Mouse (Mus musculus): Measurements from ENCODE around the gene 1810049J17Rik. TPM values are rescaled to one million over a fixed set of nuclear protein-coding genes. Genes with fewer than 3 reads are reported as not detected.

The 1810049J17Rik gene
- total RNA-seq, 2 experiments from 2014 or later = 0.65 to 1.2 TPM

- DNase-seq = no peak
- intact Hi-C loops (cut with DNase I) = no loop called here
Observed at GRCm38 (mm10) chr15:12349840-12350239, 28.1 kb upstream of the 1810049J17Rik start.

- intact Hi-C loops (cut with DNase I) = no loop called here
- no peak for DNase-seq
Observed at GRCm38 (mm10) chr15:12348950-12349349, 27.3 kb upstream of the 1810049J17Rik start.

- intact Hi-C loops (cut with DNase I) = no loop called here
- no peak for DNase-seq
Observed at GRCm38 (mm10) chr15:12346916-12347315, 25.2 kb upstream of the 1810049J17Rik start.

- intact Hi-C loops (cut with DNase I) = no loop called here
- no peak for DNase-seq
Observed at GRCm38 (mm10) chr15:12341401-12341758, 19.7 kb upstream of the 1810049J17Rik start.

- no peak for DNase-seq
- intact Hi-C loops (cut with DNase I) = no loop called here
Observed at GRCm38 (mm10) chr15:12340536-12341400, 19.1 kb upstream of the 1810049J17Rik start.

- DNase-seq = no peak
Observed at GRCm38 (mm10) chr15:12337779-12338137, 16.1 kb upstream of the 1810049J17Rik start.

GRCm38 (mm10) chr15:12337030-12337778 lies 15.5 kb upstream of the 1810049J17Rik start:
- DNase-seq = no peak
- intact Hi-C loops (cut with DNase I) = no loop called here

More at GRCm38 (mm10) chr15:12337779-12338137, 16.1 kb upstream of the 1810049J17Rik start:
- intact Hi-C loops (cut with DNase I) = no loop called here

- no peak for DNase-seq
- intact Hi-C loops (cut with DNase I) = no loop called here
Observed at GRCm38 (mm10) chr15:12334381-12334780, 12.7 kb upstream of the 1810049J17Rik start.

GRCm38 (mm10) chr15:12331300-12331699 lies 9.6 kb upstream of the 1810049J17Rik start:
- intact Hi-C loops (cut with DNase I) = no loop called here
- no peak for DNase-seq

GRCm38 (mm10) chr15:12330892-12331291 lies 9.2 kb upstream of the 1810049J17Rik start:
- DNase-seq = no peak
- intact Hi-C loops (cut with DNase I) = no loop called here

- DNase-seq = no peak
- intact Hi-C loops (cut with DNase I) = no loop called here
Observed at GRCm38 (mm10) chr15:12330389-12330788, 8.7 kb upstream of the 1810049J17Rik start.

GRCm38 (mm10) chr15:12324326-12324725 lies 2.6 kb upstream of the 1810049J17Rik start:
- DNase-seq = no peak

GRCm38 (mm10) chr15:12322676-12323402 lies 1.1 kb upstream of the 1810049J17Rik start:
- DNase-seq = no peak
- intact Hi-C loops (cut with DNase I) = loop anchor here (2.0 to 5.0 kb wide), 2 partner anchors 126 to 206 kb away; partner anchors contain the start of gene Zfr

More at GRCm38 (mm10) chr15:12324326-12324725, 2.6 kb upstream of the 1810049J17Rik start:
- intact Hi-C loops (cut with DNase I) = loop anchor here (5.0 kb wide), 1 partner anchor 207 kb away; the partner anchor contains the start of gene Zfr

GRCm38 (mm10) chr15:12321091-12321787 lies 460 bp downstream of the 1810049J17Rik start, which contains the start of gene Golph3:
Gene Golph3 (plus strand): TSS chr15:12321450.
- peak; percentile 95 to 97 for DNase-seq
- intact Hi-C loops (cut with DNase I) = loop anchor here (5.0 kb wide), 1 partner anchor 204 kb away; the partner anchor contains the start of gene Zfr

- DNase-seq = no peak
- intact Hi-C loops (cut with DNase I) = loop anchor here (5.0 kb wide), 1 partner anchor 203 kb away; the partner anchor contains the start of gene Zfr
Observed at GRCm38 (mm10) chr15:12320441-12321090, 1.1 kb downstream of the 1810049J17Rik start.

GRCm38 (mm10) chr15:12319889-12320288 lies 1.8 kb downstream of the 1810049J17Rik start:
- DNase-seq = no peak
- intact Hi-C loops (cut with DNase I) = loop anchor here (5.0 kb wide), 1 partner anchor 203 kb away; the partner anchor contains the start of gene Zfr

GRCm38 (mm10) chr15:12318451-12318850 lies 3.2 kb downstream of the 1810049J17Rik start:
- no peak for DNase-seq
- intact Hi-C loops (cut with DNase I) = no loop called here

GRCm38 (mm10) chr15:12317290-12317689 lies 4.4 kb downstream of the 1810049J17Rik start:
- intact Hi-C loops (cut with DNase I) = no loop called here
- no peak for DNase-seq

- DNase-seq = no peak
- intact Hi-C loops (cut with DNase I) = no loop called here
Observed at GRCm38 (mm10) chr15:12315996-12316395, 5.7 kb downstream of the 1810049J17Rik start.
